Mouse (Mus musculus) lung, embryonic 14.5 days (tissue): ENCODE data around the gene Mex3d. TPM values are rescaled to one million over a fixed set of nuclear protein-coding genes. Genes with fewer than 3 reads are reported as not detected.

Experiments used
- ATAC-seq: fragments of 200-750 bp; cut with Nextera tagmentation; 2 replicates; pipeline ENCODE4 v1.8.0; 2017; ENCODE audit warnings: mild to moderate bottlenecking, moderate TSS enrichment, moderate library complexity; ENCODE audit not compliant: insufficient read depth
- DNase-seq: peaks from one replicate; pipeline ENCODE4 v3.0.0-alpha.2; 2015
- H3K27ac ChIP-seq: fragments of 300-500 bp; sonication (generic); 2 replicates; pipeline ENCODE4 v1.5.1; 2014; ENCODE audit warnings: low read depth, mild to moderate bottlenecking, moderate library complexity
- H3K27me3 ChIP-seq: fragments of 300-500 bp; sonication (generic); 2 replicates; pipeline ENCODE4 v1.6.1; 2014; ENCODE audit warnings: low read length, control low read depth; ENCODE audit not compliant: insufficient read depth
- H3K36me3 ChIP-seq: fragments of 300-500 bp; sonication (generic); 2 replicates; pipeline ENCODE4 v1.6.1; 2014; ENCODE audit warnings: control low read depth; ENCODE audit not compliant: insufficient read depth
- H3K4me1 ChIP-seq: fragments of 300-500 bp; sonication (generic); 2 replicates; pipeline ENCODE4 v1.6.1; 2014; ENCODE audit warnings: antibody characterized with exemption, control low read depth; ENCODE audit not compliant: insufficient read depth
- H3K4me2 ChIP-seq: fragments of 300-500 bp; sonication (generic); 2 replicates; pipeline ENCODE4 v1.6.1; 2014; ENCODE audit warnings: mild to moderate bottlenecking
- H3K4me3 ChIP-seq: fragments of 300-500 bp; sonication (generic); 2 replicates; pipeline ENCODE4 v1.5.1; 2014; ENCODE audit warnings: low read depth, low read length
- H3K9ac ChIP-seq: fragments of 300-500 bp; sonication (generic); 2 replicates; pipeline ENCODE4 v1.6.1; 2014
- H3K9me3 ChIP-seq: fragments of 300-500 bp; sonication (generic); 2 replicates; pipeline ENCODE4 v1.6.1; 2016; ENCODE audit warnings: low read depth, low read length, control low read depth
- CTCF ChIP-seq: IDR thresholded peaks from 2 replicates; pipeline ENCODE4 v1.5.1; 2016; ENCODE audit warnings: antibody characterized with exemption, low read depth
- WGBS: fragments of 180-500 bp; shearing (Covaris S2); extraction: QIAGEN DNeasy Blood & Tissue Kit; methylation state at CpG from one replicate; pipeline ENCODE4 v1.1.7; 2014; 5-methylcytosine and 5-hydroxymethylcytosine counted together
- polyA plus RNA-seq: library from polyadenylated mRNA; unstranded; fragments of >200 nt; fragmentation: Nextera tagmentation; extraction: Ambion mirVana; gene quantifications from 2 replicates; pipeline ENCODE4 v1.2.1, GENCODE M21; 2014

The Mex3d gene
- polyA plus RNA-seq, 1 experiment from 2014 or later = 8.6 TPM

DNA sequence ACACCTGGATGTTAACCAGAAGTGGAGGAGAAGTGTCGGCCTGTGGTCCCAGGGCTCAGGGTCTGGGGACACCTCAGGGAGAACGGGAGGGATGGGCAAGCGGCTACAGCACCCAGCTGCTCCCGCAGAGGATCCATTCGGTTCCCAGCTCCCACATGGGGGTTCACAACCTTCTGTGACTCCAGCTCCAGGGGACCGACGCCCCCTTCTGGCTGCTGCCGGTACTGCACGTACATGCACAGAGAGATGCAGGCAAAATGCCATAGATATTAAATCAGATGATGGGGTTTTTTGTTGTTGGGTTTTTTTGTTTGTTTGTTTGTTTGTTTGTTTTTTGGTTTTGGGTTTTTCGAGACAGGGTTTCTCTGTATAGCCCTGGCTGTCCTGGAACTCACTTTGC, 9.7 kb downstream of the Mex3d start:
- H3K4me2 ChIP-seq = no peak overlapping the region
- no peak overlapping the region for H3K9ac ChIP-seq
- TF ChIP-seq CTCF = peak; percentile 77
- no peaks in the 10 kb centered on the region for H3K9me3 ChIP-seq
- no peak for DNase-seq
- H3K27ac ChIP-seq = no peak overlapping the region
- no peaks in the 10 kb centered on the region for H3K4me1 ChIP-seq
- WGBS = 47% methylated on average over 10 of the region's 10 CpGs
- ATAC-seq = no peak
- H3K27me3 ChIP-seq = no peaks in the 10 kb centered on the region
- no peak overlapping the region for H3K4me3 ChIP-seq
- H3K36me3 ChIP-seq = peaks cover 36% of the 10 kb centered on the region

DNA sequence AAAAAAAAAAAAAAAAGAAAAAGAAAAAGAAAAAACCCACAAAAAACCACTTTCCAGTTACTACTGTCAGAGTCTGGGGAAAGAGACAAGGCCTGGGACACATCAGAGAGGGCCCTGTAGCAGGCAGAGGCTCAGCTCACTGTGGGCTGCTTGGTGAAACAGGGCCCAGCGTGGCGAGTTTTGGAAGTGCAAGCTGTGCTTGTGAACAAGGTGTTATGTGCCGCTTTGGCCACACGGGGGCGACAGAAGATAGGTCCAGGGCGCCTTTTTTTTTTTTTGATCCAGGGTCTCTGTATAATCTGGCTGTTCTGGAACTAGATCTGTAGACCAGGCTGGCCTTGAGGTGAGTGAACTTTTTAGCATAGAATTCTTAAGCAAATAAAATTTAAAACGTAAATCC, 11.3 kb downstream of the Mex3d start:
- 0 out of 2 replicates have a peak, but pooled peaks have one; percentile 50 for ATAC-seq
- peak; percentile 96 for TF ChIP-seq CTCF
- peak; percentile 98 for DNase-seq
- WGBS = 3% methylated on average over 7 of the region's 7 CpGs
- H3K27ac ChIP-seq = no peak overlapping the region
- peaks cover 20% of the 10 kb centered on the region for H3K36me3 ChIP-seq
- no peaks in the 10 kb centered on the region for H3K9me3 ChIP-seq
- no peak overlapping the region for H3K9ac ChIP-seq
- H3K4me3 ChIP-seq = no peak overlapping the region
- no peaks in the 10 kb centered on the region for H3K4me1 ChIP-seq
- H3K4me2 ChIP-seq = no peak overlapping the region
- H3K27me3 ChIP-seq = no peaks in the 10 kb centered on the region

DNA sequence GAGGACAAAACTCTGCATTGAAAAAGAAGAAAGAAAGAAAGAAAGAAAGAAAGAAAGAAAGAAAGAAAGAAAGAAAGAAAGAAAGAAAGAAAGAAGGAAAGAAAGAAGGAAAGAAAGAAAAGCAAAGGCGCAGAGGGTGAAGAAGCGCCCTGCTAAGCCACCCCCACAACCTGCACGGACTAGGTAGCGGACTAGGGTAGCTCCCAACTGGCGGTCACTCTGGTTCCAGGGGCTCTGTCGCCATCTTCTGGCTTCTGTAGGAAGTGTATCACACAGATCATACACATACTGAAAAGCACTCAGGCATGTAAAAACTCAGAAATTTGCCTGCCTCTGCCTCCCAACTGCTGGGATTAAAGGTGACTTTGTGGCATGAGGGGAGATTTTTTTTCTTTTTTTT, 13.4 kb downstream of the Mex3d start:
- no peak overlapping the region for H3K4me2 ChIP-seq
- no peak overlapping the region for H3K9ac ChIP-seq
- DNase-seq (peak; percentile 85), ATAC-seq (no peak)
- H3K27me3 ChIP-seq = no peaks in the 10 kb centered on the region
- peaks cover under 1% of the 10 kb centered on the region for H3K36me3 ChIP-seq
- no peaks in the 10 kb centered on the region for H3K9me3 ChIP-seq
- H3K27ac ChIP-seq = no peak overlapping the region
- no peak overlapping the region for H3K4me3 ChIP-seq
- H3K4me1 ChIP-seq = no peaks in the 10 kb centered on the region
- WGBS = 14% methylated on average over 6 of the region's 6 CpGs
- TF ChIP-seq CTCF = peak; percentile 72

DNA sequence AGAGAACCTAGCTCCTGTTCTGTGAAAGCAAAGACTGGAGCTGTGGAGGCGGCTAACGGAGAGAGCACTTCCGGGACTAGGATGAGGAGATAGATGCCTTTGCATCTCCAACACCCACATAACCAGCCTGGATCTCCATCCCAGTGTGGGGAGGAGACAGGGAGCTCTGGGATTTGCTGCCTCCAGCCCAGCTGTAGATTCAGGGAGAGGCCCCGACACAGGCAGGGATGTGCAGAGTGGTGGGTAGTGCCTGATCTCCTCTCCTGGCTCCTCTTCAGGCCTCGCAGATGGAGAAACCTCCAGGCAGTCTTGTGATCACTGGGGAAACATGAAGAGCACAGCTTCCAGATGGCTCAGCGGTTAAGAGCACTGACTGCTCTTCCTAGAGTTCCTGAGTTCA, 14.8 kb downstream of the Mex3d start:
- Histone ChIP-seq H3K36me3 (no peaks in the 10 kb centered on the region), H3K4me3 (no peak overlapping the region), H3K9ac (no peak overlapping the region; the same call in 1 of the 2 replicates), H3K4me1 (no peaks in the 10 kb centered on the region), H3K27ac (no peak overlapping the region), H3K27me3 (no peaks in the 10 kb centered on the region), H3K4me2 (no peak overlapping the region), H3K9me3 (no peaks in the 10 kb centered on the region)
- DNase-seq (no peak), ATAC-seq (no peak)
- TF ChIP-seq CTCF = no peak
- WGBS = 79% methylated on average over 6 of the region's 6 CpGs

DNA sequence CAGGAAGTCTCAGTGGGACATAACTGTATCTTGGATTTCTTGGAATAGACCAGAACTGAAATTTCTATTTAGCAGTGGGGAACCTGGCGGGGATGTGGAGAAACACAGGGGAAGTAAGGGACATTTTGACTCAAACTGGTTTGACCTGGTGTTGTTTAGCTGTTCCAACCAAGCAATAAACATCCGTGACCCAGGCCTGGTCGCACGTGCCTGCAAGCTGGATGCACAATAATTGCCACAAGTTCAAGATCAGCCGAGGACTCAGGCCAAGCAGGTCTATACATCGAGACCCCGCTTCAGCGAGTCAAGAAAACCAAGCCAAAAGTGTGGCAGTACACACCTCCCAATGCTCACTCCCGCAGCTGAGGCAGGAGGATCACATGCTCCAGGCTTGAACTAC, 15.5 kb downstream of the Mex3d start:
- Histone ChIP-seq H3K36me3 (no peaks in the 10 kb centered on the region), H3K4me1 (no peaks in the 10 kb centered on the region), H3K9ac (no peak overlapping the region), H3K4me3 (peak overlapping the region; percentile 28; the same call in 1 of the 2 replicates), H3K9me3 (no peaks in the 10 kb centered on the region), H3K27ac (no peak overlapping the region; the same call in 1 of the 2 replicates), H3K27me3 (no peaks in the 10 kb centered on the region), H3K4me2 (peak overlapping the region; percentile 47)
- no peak for TF ChIP-seq CTCF
- 50% methylated on average over 9 of the region's 9 CpGs for WGBS
- ATAC-seq = no peak
- no peak for DNase-seq

DNA sequence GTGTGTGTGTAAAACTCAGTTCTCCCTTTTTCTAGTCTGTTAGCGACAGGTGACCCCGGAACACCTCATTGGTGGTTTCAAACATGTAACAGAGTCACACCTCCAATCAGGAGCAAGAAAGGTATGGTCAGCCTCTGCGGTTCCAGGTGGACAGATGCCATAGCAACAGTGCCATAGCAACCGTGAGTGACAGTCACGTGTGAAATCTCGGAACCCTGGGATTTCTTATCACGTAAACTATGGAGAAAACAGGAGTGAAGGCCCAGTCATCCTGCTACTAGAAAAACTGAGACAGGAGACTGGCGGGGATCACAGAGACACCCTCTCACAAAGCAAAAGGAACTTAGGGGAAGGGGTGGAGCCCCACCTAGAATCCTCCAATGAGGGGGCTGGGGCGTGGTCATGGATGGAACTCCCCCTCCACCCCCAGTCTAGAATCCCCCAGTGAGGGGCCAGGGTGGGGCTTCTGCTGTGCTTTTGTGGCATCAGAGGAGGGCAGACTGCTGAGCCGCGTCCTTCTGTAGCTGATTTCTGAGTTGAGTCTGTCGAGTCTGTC, 16.0 kb downstream of the Mex3d start:
- DNase-seq (peak; percentile 77), ATAC-seq (peak; percentile 66)
- H3K27me3 ChIP-seq = no peaks in the 10 kb centered on the region
- no peaks in the 10 kb centered on the region for H3K36me3 ChIP-seq
- no peaks in the 10 kb centered on the region for H3K4me1 ChIP-seq
- H3K9ac ChIP-seq = 0 out of 2 replicates have a peak overlapping the region, but pooled peaks have one; percentile 40
- H3K4me3 ChIP-seq = peak overlapping the region; percentile 28
- 3% methylated on average over 12 of the region's 12 CpGs for WGBS
- TF ChIP-seq CTCF = no peak
- no peaks in the 10 kb centered on the region for H3K9me3 ChIP-seq
- H3K4me2 ChIP-seq = peak overlapping the region; percentile 47
- no peak overlapping the region; the same call in 1 of the 2 replicates for H3K27ac ChIP-seq

DNA sequence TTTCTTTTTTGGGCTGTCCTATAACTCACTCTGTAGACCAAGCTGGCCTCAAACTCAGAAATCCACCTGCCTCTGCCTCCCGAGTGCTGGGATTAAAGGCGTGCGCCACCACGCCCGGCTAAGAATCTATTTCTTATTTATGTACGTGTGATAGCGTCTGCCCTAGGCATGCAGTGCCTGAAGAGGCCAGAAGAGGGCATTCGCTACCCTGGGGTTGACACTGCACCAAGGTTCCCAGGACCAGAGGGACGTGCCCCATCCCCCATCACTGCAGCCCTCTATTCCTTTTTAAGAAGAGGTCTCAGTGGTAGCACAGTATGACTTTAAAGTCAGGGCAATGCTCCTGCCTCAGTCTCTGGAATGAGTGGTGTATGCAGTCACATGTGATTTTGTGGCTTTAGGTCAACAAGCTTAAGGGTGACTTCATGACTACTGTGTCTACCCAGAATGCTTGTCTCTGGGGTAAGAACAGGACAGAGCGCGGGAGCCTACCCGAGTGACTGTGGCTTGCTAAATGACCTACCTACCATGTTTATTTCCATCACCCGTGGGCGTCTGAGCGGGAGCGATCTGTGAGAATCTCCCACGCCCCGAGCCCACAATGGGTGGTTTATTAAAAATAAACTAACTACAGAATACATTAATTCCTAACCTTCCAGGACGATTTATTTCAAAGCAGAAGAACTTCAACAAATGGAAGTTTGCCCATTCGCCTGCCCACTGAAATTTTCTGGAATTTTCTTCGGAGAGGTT, 17.3 kb downstream of the Mex3d start:
- no peak for DNase-seq
- Histone ChIP-seq H3K4me1 (no peaks in the 10 kb centered on the region), H3K4me3 (no peak overlapping the region), H3K9me3 (no peaks in the 10 kb centered on the region), H3K27me3 (no peaks in the 10 kb centered on the region), H3K27ac (no peak overlapping the region), H3K36me3 (no peaks in the 10 kb centered on the region), H3K9ac (no peak overlapping the region), H3K4me2 (no peak overlapping the region)
- 71% methylated on average over 21 of the region's 21 CpGs for WGBS
- TF ChIP-seq CTCF = peak; percentile 9; the same call in 1 of the 2 replicates
- no peak for ATAC-seq
